Mouse (Mus musculus) B cell, adult 2 months (primary cell): ENCODE results near the gene Vmn2r38.
"Not testable (repeated sequence)": the region's sequence is repeated elsewhere in the genome, so short reads cannot be mapped to it uniquely, and the experiment has no call there.

Source experiments
- DNase-seq, 2 experiments: peaks; one replicate each; pipeline ENCODE4 v3.0.0; 2022

The Vmn2r38 gene

DNA sequence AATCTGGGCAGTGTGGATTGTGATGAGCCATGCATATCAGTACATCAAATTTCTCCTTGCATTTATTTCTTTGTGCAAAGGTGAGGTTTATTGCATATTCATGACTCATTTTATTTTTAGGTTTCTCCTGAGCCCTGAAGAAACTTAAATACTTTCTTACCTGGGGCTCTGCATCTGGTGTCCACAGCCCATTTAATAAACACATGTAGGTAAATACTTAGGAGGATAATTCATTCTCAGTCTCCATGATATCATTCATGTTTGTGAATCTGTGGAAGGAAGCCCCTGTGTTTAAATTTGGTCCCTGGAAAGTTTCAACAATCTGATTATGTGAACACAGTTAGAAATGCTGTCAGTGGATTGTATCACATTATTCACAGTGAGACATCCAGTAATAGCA, at the start of gene Vmn2r38:
Gene Vmn2r38, minus strand, starts transcription at position 101 of the 400 bp plus-strand sequence.
- DNase-seq, result not testable (repeated sequence)

GRCm38 (mm10) chr7:9065353-9065752, 32.3 kb downstream of the Vmn2r38 start:
- not testable (repeated sequence) for DNase-seq

DNA sequence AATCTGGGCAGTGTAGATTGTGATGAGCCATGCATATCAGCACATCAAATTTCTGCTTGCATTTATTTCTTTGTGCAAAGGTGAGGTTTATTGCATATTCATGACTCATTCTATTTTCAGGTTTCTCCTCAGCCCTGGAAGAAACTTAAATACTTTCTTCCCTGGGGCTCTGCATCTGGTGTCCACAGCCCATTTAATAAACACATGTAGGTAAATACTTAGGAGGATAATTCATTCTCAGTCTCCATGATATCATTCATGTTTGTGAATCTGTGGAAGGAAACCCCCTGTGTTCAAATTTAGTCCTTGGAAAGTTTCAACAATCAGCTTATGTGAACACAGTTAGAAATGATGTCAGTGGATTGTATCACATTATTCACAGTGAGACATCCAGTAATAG, 67.0 kb downstream of the Vmn2r38 start, which contains the start of gene Vmn2r39:
Gene Vmn2r39, minus strand, starts transcription at position 101 of the 400 bp plus-strand sequence.
- DNase-seq, result not testable (repeated sequence)
